Mouse (Mus musculus) C2C12 (cell line): ENCODE measurements around the gene Fam198a. TPM values are rescaled to one million over a fixed set of nuclear protein-coding genes. Genes with fewer than 3 reads are reported as not detected.

Source experiments
- H3K27me3 ChIP-seq: one replicate; pipeline ENCODE4 v1.6.1; 2011; ENCODE audit not compliant: control insufficient read depth, insufficient read depth, insufficient read length
- H3K36me3 ChIP-seq: one replicate; pipeline ENCODE4 v1.6.1; 2011; ENCODE audit not compliant: control insufficient read depth, insufficient read depth
- H3K4me3 ChIP-seq: one replicate; pipeline ENCODE4 v1.5.1; 2011; ENCODE audit warnings: mild to moderate bottlenecking, control low read depth; ENCODE audit not compliant: poor library complexity, insufficient read depth, severe bottlenecking
- H3K79me2 ChIP-seq: one replicate; pipeline ENCODE4 v1.6.1; 2011; ENCODE audit not compliant: control insufficient read depth, insufficient read depth
- H3K79me3 ChIP-seq: one replicate; pipeline ENCODE4 v1.6.1; 2011; ENCODE audit warnings: low read depth, control low read depth
- H3ac ChIP-seq: one replicate; pipeline ENCODE3; 2011; ENCODE audit warnings: low read depth; ENCODE audit not compliant: control insufficient read depth, insufficient read length
- CEBPB ChIP-seq: IDR thresholded peaks from one replicate; pipeline ENCODE4 v1.6.1; 2011; ENCODE audit warnings: low read depth, mild to moderate bottlenecking, control low read depth, moderate library complexity
- CTCF ChIP-seq: IDR thresholded peaks from one replicate; pipeline ENCODE4 v1.5.1; 2011; ENCODE audit not compliant: control insufficient read depth, insufficient read depth, insufficient read length
- FOSL1 ChIP-seq: IDR thresholded peaks from one replicate; pipeline ENCODE4 v1.8.0; 2011; ENCODE audit warnings: mild to moderate bottlenecking, low read length; ENCODE audit not compliant: poor library complexity, insufficient read depth, severe bottlenecking
- MAX ChIP-seq: IDR thresholded peaks from one replicate; pipeline ENCODE4 v1.6.1; 2011; ENCODE audit warnings: mild to moderate bottlenecking, control low read depth
- MYOD1 ChIP-seq: IDR thresholded peaks from one replicate; pipeline ENCODE4 v1.6.1; 2011; ENCODE audit warnings: low read depth; ENCODE audit not compliant: control insufficient read depth, insufficient read length
- MYOG ChIP-seq: IDR thresholded peaks from one replicate; pipeline ENCODE4 v1.6.1; 2011; ENCODE audit not compliant: control insufficient read depth, insufficient read length; ENCODE audit errors: extremely low read depth
- USF1 ChIP-seq: IDR thresholded peaks from one replicate; pipeline ENCODE4 v1.6.1; 2011; ENCODE audit warnings: low read depth, mild to moderate bottlenecking, control low read depth, moderate library complexity
- long read RNA-seq, 2 experiments: library from polyadenylated mRNA; unstranded; transcript quantifications; one replicate each; pipeline ENCODE4 v2.0.0; 2019 to 2020
- polyA plus RNA-seq: library from polyadenylated mRNA; unstranded; fragments of >200 nt; fragmentation: generic; extraction: Trizol; gene quantifications from one replicate; pipeline ENCODE4 v1.2.1, GENCODE M21; 2012; ENCODE audit warnings: missing spikeins

Gene Fam198a
- polyA plus RNA-seq: not detected
- long read RNA-seq, experiment 1: 0 reads
- long read RNA-seq, experiment 2: 0 reads

GRCm38 (mm10) chr9:121950418-121951113, at the start of gene Fam198a:
Fam198a (plus strand) TSS chr9:121950988.
- no peaks in the 10 kb centered on the region for H3K36me3 ChIP-seq
- H3K79me2 ChIP-seq: no peaks in the 10 kb centered on the region
- no peak within 1 kb of the TSS for H3K4me3 ChIP-seq
- H3K27me3 ChIP-seq: peaks cover 39% of the 10 kb centered on the region
- H3ac ChIP-seq: no peak within 1 kb of the TSS
- TF ChIP-seq CTCF (no peak), FOSL1 (no peak), MYOG (no peak), MAX (no peak)
- no peaks in the 10 kb centered on the region for H3K79me3 ChIP-seq

GRCm38 (mm10) chr9:121901710-121902700, 48.8 kb upstream of the Fam198a start:
- H3K79me3 ChIP-seq: no peaks in the 10 kb centered on the region
- peaks cover 17% of the 10 kb centered on the region for H3K27me3 ChIP-seq
- no peak for TF ChIP-seq USF1
- no peak for TF ChIP-seq MYOD1
- no peak for TF ChIP-seq CEBPB
- TF ChIP-seq CTCF: no peak
- TF ChIP-seq MAX: no peak
- no peak for TF ChIP-seq MYOG
- TF ChIP-seq FOSL1: no peak
- H3K4me3 ChIP-seq: no peak overlapping the region
- no peaks in the 10 kb centered on the region for H3K79me2 ChIP-seq
- no peak overlapping the region for H3ac ChIP-seq
- H3K36me3 ChIP-seq: no peaks in the 10 kb centered on the region

- TF ChIP-seq CTCF: no peak
- no peak for TF ChIP-seq MYOG
- TF ChIP-seq USF1: no peak
- no peak for TF ChIP-seq CEBPB
- no peak for TF ChIP-seq MYOD1
- TF ChIP-seq FOSL1: no peak
- TF ChIP-seq MAX: no peak
Measured at GRCm38 (mm10) chr9:121903476-121904305, 47.1 kb upstream of the Fam198a start.

GRCm38 (mm10) chr9:121904319-121904718, 46.5 kb upstream of the Fam198a start:
- H3K4me3 ChIP-seq: no peak overlapping the region
- H3K79me3 ChIP-seq: no peaks in the 10 kb centered on the region
- H3K36me3 ChIP-seq: no peaks in the 10 kb centered on the region
- H3ac ChIP-seq: no peak overlapping the region
- TF ChIP-seq FOSL1 (no peak), MYOG (no peak), CEBPB (no peak), USF1 (no peak), CTCF (no peak), MYOD1 (no peak), MAX (no peak)
- no peaks in the 10 kb centered on the region for H3K79me2 ChIP-seq
- H3K27me3 ChIP-seq: peaks cover 23% of the 10 kb centered on the region

More at GRCm38 (mm10) chr9:121903476-121904305, 47.1 kb upstream of the Fam198a start:
- Histone ChIP-seq H3K36me3 (no peaks in the 10 kb centered on the region), H3K27me3 (peaks cover 21% of the 10 kb centered on the region), H3K79me3 (no peaks in the 10 kb centered on the region), H3K4me3 (no peak overlapping the region), H3ac (no peak overlapping the region), H3K79me2 (no peaks in the 10 kb centered on the region)

- Histone ChIP-seq H3K79me2 (no peaks in the 10 kb centered on the region), H3K36me3 (no peaks in the 10 kb centered on the region), H3K79me3 (no peaks in the 10 kb centered on the region), H3K4me3 (no peak overlapping the region), H3K27me3 (peaks cover 22% of the 10 kb centered on the region), H3ac (no peak overlapping the region)
- no peak for TF ChIP-seq FOSL1
- TF ChIP-seq CEBPB: no peak
- no peak for TF ChIP-seq CTCF
- no peak for TF ChIP-seq MYOG
- TF ChIP-seq MAX: no peak
- TF ChIP-seq USF1: no peak
- no peak for TF ChIP-seq MYOD1
Measured at GRCm38 (mm10) chr9:121904946-121905345, 45.8 kb upstream of the Fam198a start.
